Mouse (Mus musculus): Measurements from ENCODE around the gene Hrh1.

GRCm38 (mm10) chr6:114402161-114402560 is 4.4 kb downstream of the Hrh1 start:
- no peak for TF ChIP-seq CTCF (IDR thresholded peaks at IDR 0.05; ENCODE audit: borderline replicate concordance, insufficient read depth, low read length)
- TF ChIP-seq POLR2A (IDR thresholded peaks at IDR 0.05; ENCODE audit: low read depth, low read length), result no peak
